Mouse (Mus musculus) liver, embryonic 14.5 days (tissue): ENCODE data around the gene Auts2.

Experiments used
- CTCF ChIP-seq: IDR thresholded peaks from 2 replicates; pipeline ENCODE4 v1.5.1; 2016; ENCODE audit warnings: antibody characterized with exemption, low read depth, control low read depth
- EP300 ChIP-seq: IDR thresholded peaks from 2 replicates; pipeline ENCODE4 v1.6.1; 2016; ENCODE audit warnings: antibody characterized with exemption, low read depth

DNA sequence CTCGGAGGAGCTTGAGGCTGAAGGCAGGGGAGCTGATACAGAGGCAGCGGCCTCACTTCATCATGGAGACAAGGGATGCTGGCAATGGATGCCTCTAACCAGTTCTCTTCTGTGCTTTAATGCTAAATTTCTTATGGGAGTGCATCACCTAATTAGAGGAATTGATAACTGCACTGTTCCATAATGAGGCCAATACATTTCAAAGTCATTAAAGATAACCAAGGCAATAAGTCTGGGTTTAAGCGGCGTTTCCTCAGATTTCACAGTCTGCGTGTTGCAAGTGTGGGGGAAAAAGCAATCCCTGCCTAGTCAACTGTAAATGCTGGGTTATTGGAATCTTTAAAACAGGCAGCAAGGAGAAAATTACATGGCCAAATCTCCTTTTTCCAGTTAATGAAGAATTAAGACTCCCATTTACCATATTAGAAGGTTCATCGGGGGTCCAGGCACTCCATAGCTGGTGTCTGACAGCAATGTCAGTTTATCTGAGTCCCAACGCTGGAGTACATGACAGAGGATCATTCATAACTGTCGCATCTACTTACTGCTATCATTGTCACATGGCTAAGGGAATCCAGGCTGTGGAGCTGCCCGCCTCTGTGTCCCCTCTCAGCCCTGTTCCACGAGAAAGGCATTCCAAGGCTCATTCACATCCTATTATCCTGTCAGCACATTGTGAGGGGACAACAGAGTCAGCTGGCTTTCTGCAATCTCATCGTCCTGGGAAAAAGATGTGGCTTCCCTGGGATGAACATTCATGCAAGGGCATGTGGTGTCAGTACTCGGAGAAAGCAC, 623.0 kb downstream of the Auts2 start:
- TF ChIP-seq CTCF = no peak
- TF ChIP-seq EP300 = no peak
